Mouse (Mus musculus) gastrocnemius, adult 2 months (tissue): Measurements from ENCODE around the gene Fam133b. TPM values are rescaled to one million over a fixed set of nuclear protein-coding genes. Genes with fewer than 3 reads are reported as not detected.

Source experiments
- DNase-seq: peaks from one replicate; pipeline ENCODE4 v3.0.0; 2022
- H3K27ac ChIP-seq: fragments of 200-600 bp; 2 replicates; pipeline ENCODE4 v1.8.1; 2022; ENCODE audit warnings: mild to moderate bottlenecking
- H3K4me3 ChIP-seq: fragments of 200-600 bp; 2 replicates; pipeline ENCODE4 v1.8.1; 2022; ENCODE audit warnings: mild to moderate bottlenecking, moderate library complexity
- CTCF ChIP-seq: fragments of 200-600 bp; IDR thresholded peaks from 2 replicates; pipeline ENCODE4 v1.8.1; 2022; ENCODE audit warnings: antibody characterized with exemption, mild to moderate bottlenecking, moderate library complexity
- intact Hi-C: fragments of 180-260 bp; cut with DNase I; formaldehyde crosslinking; loops from one replicate; pipeline ENCODE4 v1.15.1; 2025
- total RNA-seq, 2 experiments: library from RNA; stranded (reverse); gene quantifications; 2 replicates each; pipeline ENCODE4 v1.2.3; 2021

The Fam133b gene
- total RNA-seq, 2 experiments from 2014 or later, result 14.5 to 15.7 TPM

- no peak for DNase-seq
- no peak for TF ChIP-seq CTCF
- intact Hi-C loops, result no loop called here
- H3K4me3 ChIP-seq, result no peak overlapping the region
- H3K27ac ChIP-seq, result no peak overlapping the region
Observed at GRCm38 (mm10) chr5:3505553-3505952, 38.1 kb upstream of the Fam133b start.

GRCm38 (mm10) chr5:3508480-3509381, 34.9 kb upstream of the Fam133b start:
- no peak overlapping the region for H3K27ac ChIP-seq
- intact Hi-C loops, result no loop called here
- H3K4me3 ChIP-seq, result no peak overlapping the region
- no peak for DNase-seq
- no peak for TF ChIP-seq CTCF

- H3K4me3 ChIP-seq, result no peak overlapping the region
- intact Hi-C loops, result no loop called here
- TF ChIP-seq CTCF, result no peak
- no peak for DNase-seq
- H3K27ac ChIP-seq, result no peak overlapping the region
Observed at GRCm38 (mm10) chr5:3509503-3509902, 34.1 kb upstream of the Fam133b start.

GRCm38 (mm10) chr5:3511097-3511795, 32.4 kb upstream of the Fam133b start:
- no peak overlapping the region for H3K27ac ChIP-seq
- TF ChIP-seq CTCF, result no peak
- no peak overlapping the region for H3K4me3 ChIP-seq
- intact Hi-C loops, result no loop called here
- DNase-seq, result no peak

GRCm38 (mm10) chr5:3512584-3512983, 31.0 kb upstream of the Fam133b start:
- Histone ChIP-seq H3K4me3 (no peak overlapping the region), H3K27ac (no peak overlapping the region)
- intact Hi-C loops, result no loop called here
- no peak for DNase-seq
- peak; percentile 20; the same call in 1 of the 2 replicates for TF ChIP-seq CTCF

- intact Hi-C loops, result loop anchor here (5.0 kb wide), 2 partner anchors 293 to 368 kb away; no protein-coding TSS in a partner anchor
Observed at GRCm38 (mm10) chr5:3514901-3515311, 28.7 kb upstream of the Fam133b start.

GRCm38 (mm10) chr5:3515477-3515876, 28.2 kb upstream of the Fam133b start:
- Histone ChIP-seq H3K27ac (no peak overlapping the region), H3K4me3 (no peak overlapping the region)
- no peak for DNase-seq
- TF ChIP-seq CTCF, result no peak
- intact Hi-C loops, result loop anchor here (5.0 kb wide), 2 partner anchors 293 to 368 kb away; no protein-coding TSS in a partner anchor

More at GRCm38 (mm10) chr5:3514901-3515311, 28.7 kb upstream of the Fam133b start:
- no peak overlapping the region for H3K27ac ChIP-seq
- no peak overlapping the region for H3K4me3 ChIP-seq
- TF ChIP-seq CTCF, result no peak
- no peak for DNase-seq

- Histone ChIP-seq H3K4me3 (0 out of 2 replicates have a peak overlapping the region, but pooled peaks have one; percentile 7), H3K27ac (no peak overlapping the region)
- intact Hi-C loops, result loop anchor here (2.0 to 5.0 kb wide), 3 partner anchors 172 to 369 kb away; no protein-coding TSS in a partner anchor
- DNase-seq, result no peak
- TF ChIP-seq CTCF, result peak; percentile 80
Observed at GRCm38 (mm10) chr5:3516481-3517075, 27.1 kb upstream of the Fam133b start.

GRCm38 (mm10) chr5:3520493-3521359, 22.9 kb upstream of the Fam133b start:
- Histone ChIP-seq H3K27ac (no peak overlapping the region), H3K4me3 (no peak overlapping the region)
- intact Hi-C loops, result no loop called here
- DNase-seq, result no peak
- TF ChIP-seq CTCF, result no peak

GRCm38 (mm10) chr5:3521741-3522140, 21.9 kb upstream of the Fam133b start:
- Histone ChIP-seq H3K27ac (no peak overlapping the region), H3K4me3 (no peak overlapping the region)
- intact Hi-C loops, result no loop called here
- no peak for TF ChIP-seq CTCF
- DNase-seq, result no peak

- intact Hi-C loops, result no loop called here
- no peak overlapping the region for H3K27ac ChIP-seq
- no peak for TF ChIP-seq CTCF
- H3K4me3 ChIP-seq, result no peak overlapping the region
- no peak for DNase-seq
Observed at GRCm38 (mm10) chr5:3522826-3523225, 20.8 kb upstream of the Fam133b start.
